In genomic region chr1:58018856-58019255, GRCm38 (mm10) we compare ENCODE assay signal across 8 mouse cellular contexts. TPM values are rescaled to one million over a fixed set of nuclear protein-coding genes. Genes with fewer than 3 reads are reported as not detected.
DNase-seq lines count a peak whose midpoint lies in the region; ATAC-seq and TF ChIP-seq lines count a peak whose summit lies in the region.

Gene Kctd18, minus strand, starts transcription at chr1:58018956.

- no peaks in the 10 kb centered on the region for H3K9me3 ChIP-seq in heart, embryonic 14.5 days (ENCODE audit: control insufficient read depth, low read length)
- no peaks in the 10 kb centered on the region for H3K9me3 ChIP-seq in MEL (replicated peaks; ENCODE audit: insufficient read depth, low read length)
- no peaks in the 10 kb centered on the region for H3K9me3 ChIP-seq in forebrain, embryonic 16.5 days (ENCODE audit: control insufficient read depth, low read length)
- no peaks in the 10 kb centered on the region for H3K9me3 ChIP-seq in limb, embryonic 15.5 days
- no peaks in the 10 kb centered on the region for H3K9me3 ChIP-seq in liver, postnatal 0 days (ENCODE audit: low read length)

- no peak within 1 kb of the TSS for H3K4me3 ChIP-seq in heart, embryonic 14.5 days (ENCODE audit: control insufficient read depth in 1 of 2, insufficient read depth in 1 of 2, low read depth in 1 of 2, low read length in 2 of 2)
- no peak within 1 kb of the TSS for H3K4me3 ChIP-seq in MEL (ENCODE audit: control insufficient read depth in 1 of 2, insufficient read depth in 1 of 2, low read depth in 2 of 2, low read length in 2 of 2)
- no peak within 1 kb of the TSS for H3K4me3 ChIP-seq in forebrain, embryonic 16.5 days (replicated peaks; ENCODE audit: low read length)
- no peak within 1 kb of the TSS for H3K4me3 ChIP-seq in limb, embryonic 15.5 days
- no peak within 1 kb of the TSS for H3K4me3 ChIP-seq in liver, postnatal 0 days (ENCODE audit: low read depth, low read length)
- H3K4me3 ChIP-seq in gastrocnemius, adult 2 months = no peak within 1 kb of the TSS

- no peaks in the 10 kb centered on the region for H3K79me2 ChIP-seq in MEL (ENCODE audit: control insufficient read depth, insufficient read depth, low read length, poor library complexity)

- H3K4me1 ChIP-seq in heart, embryonic 14.5 days (ENCODE audit: control insufficient read depth in 2 of 2, insufficient read depth in 2 of 2, low read length in 2 of 2) = no peaks in the 10 kb centered on the region
- no peaks in the 10 kb centered on the region for H3K4me1 ChIP-seq in MEL (ENCODE audit: control insufficient read depth in 1 of 2, insufficient read depth in 2 of 2, low read length in 2 of 2)
- no peaks in the 10 kb centered on the region for H3K4me1 ChIP-seq in forebrain, embryonic 16.5 days (replicated peaks; ENCODE audit: control insufficient read depth, insufficient read depth, low read length)
- no peaks in the 10 kb centered on the region for H3K4me1 ChIP-seq in limb, embryonic 15.5 days
- no peaks in the 10 kb centered on the region for H3K4me1 ChIP-seq in liver, postnatal 0 days (ENCODE audit: insufficient read depth)

- peaks cover 86% of the 10 kb centered on the region for H3K36me3 ChIP-seq in heart, embryonic 14.5 days (ENCODE audit: control insufficient read depth, insufficient read depth, low read length)
- peaks cover 0 to 50% of the 10 kb centered on the region in 2 experiments; a peak in 2 of 4 replicates for H3K36me3 ChIP-seq in MEL (ENCODE audit: control insufficient read depth in 1 of 2, insufficient read depth in 2 of 2, low read length in 2 of 2)
- H3K36me3 ChIP-seq in forebrain, embryonic 16.5 days (ENCODE audit: control insufficient read depth, insufficient read depth) = no peaks in the 10 kb centered on the region
- peaks cover 48% of the 10 kb centered on the region for H3K36me3 ChIP-seq in limb, embryonic 15.5 days
- peaks cover 29% of the 10 kb centered on the region for H3K36me3 ChIP-seq in liver, postnatal 0 days (replicated peaks; ENCODE audit: insufficient read depth, low read length)

- TF ChIP-seq EP300 in MEL (IDR thresholded peaks at IDR 0.05; ENCODE audit: low read depth in 1 of 2, low read length in 2 of 2) = no peak
- TF ChIP-seq EP300 in liver, postnatal 0 days (IDR thresholded peaks at IDR 0.05; ENCODE audit: low read depth) = no peak

- no peak within 1 kb of the TSS for H3K4me2 ChIP-seq in heart, embryonic 14.5 days (ENCODE audit: low read length)
- H3K4me2 ChIP-seq in forebrain, embryonic 16.5 days (ENCODE audit: low read length) = no peak within 1 kb of the TSS
- no peak within 1 kb of the TSS for H3K4me2 ChIP-seq in limb, embryonic 15.5 days
- no peak within 1 kb of the TSS for H3K4me2 ChIP-seq in liver, postnatal 0 days (ENCODE audit: low read depth, low read length)

- WGBS in heart, embryonic 14.5 days = 96% methylated on average over 7 of the region's 7 CpGs
- 96% methylated on average over 7 of the region's 7 CpGs for whole genome bisulfite sequencing in forebrain, embryonic 16.5 days
- 98% methylated on average over 7 of the region's 7 CpGs for WGBS in limb, embryonic 15.5 days
- WGBS in liver, postnatal 0 days (ENCODE audit: insufficient replicate concordance) = 94% methylated on average over 7 of the region's 7 CpGs

- no peak within 1 kb of the TSS for H3K27ac ChIP-seq in heart, embryonic 14.5 days (replicated peaks in 1 of 2; ENCODE audit: control insufficient read depth in 1 of 2, insufficient read depth in 1 of 2, low read depth in 2 of 2, low read length in 2 of 2)
- no peak within 1 kb of the TSS for H3K27ac ChIP-seq in MEL (ENCODE audit: control insufficient read depth, low read depth, low read length)
- no peak within 1 kb of the TSS for H3K27ac ChIP-seq in forebrain, embryonic 16.5 days (ENCODE audit: low read length)
- no peak within 1 kb of the TSS for H3K27ac ChIP-seq in limb, embryonic 15.5 days
- no peak within 1 kb of the TSS for H3K27ac ChIP-seq in liver, postnatal 0 days (ENCODE audit: low read depth)
- H3K27ac ChIP-seq in gastrocnemius, adult 2 months = no peak within 1 kb of the TSS

- TF ChIP-seq RAD21 in MEL (IDR thresholded peaks at IDR 0.05; ENCODE audit: low read depth, low read length) = no peak

- no peak for ATAC-seq in heart, embryonic 14.5 days (ENCODE audit: insufficient number of reproducible peaks, insufficient read depth, low FRiP score, low read depth)
- ATAC-seq in forebrain, embryonic 16.5 days = no peak
- no peak for ATAC-seq in limb, embryonic 15.5 days (ENCODE audit: insufficient number of reproducible peaks, low FRiP score, low TSS enrichment, low read depth)
- ATAC-seq in liver, postnatal 0 days = no peak

- no peak for TF ChIP-seq POLR2A in MEL (IDR thresholded peaks at IDR 0.05; ENCODE audit: control insufficient read depth in 1 of 2, insufficient read depth in 1 of 2, low read depth in 1 of 2, low read length in 2 of 2, poor library complexity in 1 of 2)

- DNase-seq in heart, postnatal 14 days = no peak
- no peak for DNase-seq in MEL (ENCODE audit: low read depth, low spot score)
- DNase-seq in liver, postnatal 0 days = no peak
- DNase-seq in gastrocnemius, adult 2 months = no peak
- no peak for DNase-seq in embryo, embryonic 9.5 days (ENCODE audit: extremely low spot score)

- no peaks in the 10 kb centered on the region for H3K27me3 ChIP-seq in heart, embryonic 14.5 days (ENCODE audit: control insufficient read depth, insufficient read depth, low read length)
- no peaks in the 10 kb centered on the region for H3K27me3 ChIP-seq in MEL (ENCODE audit: control insufficient read depth in 1 of 2, insufficient read depth in 2 of 2, low read length in 2 of 2)
- no peaks in the 10 kb centered on the region for H3K27me3 ChIP-seq in forebrain, embryonic 16.5 days (replicated peaks; ENCODE audit: control insufficient read depth, insufficient read depth, low read length)
- H3K27me3 ChIP-seq in limb, embryonic 15.5 days = no peaks in the 10 kb centered on the region
- no peaks in the 10 kb centered on the region for H3K27me3 ChIP-seq in liver, postnatal 0 days (ENCODE audit: insufficient read depth, low read length)

- no peak for TF ChIP-seq CTCF in MEL (IDR thresholded peaks at IDR 0.05 in 2 of 3, conservative IDR thresholded peaks at IDR 0.05 in 1 of 3; ENCODE audit: control insufficient read depth in 1 of 3, insufficient read depth in 1 of 3, low read depth in 2 of 3, low read length in 3 of 3, poor library complexity in 1 of 3, severe bottlenecking in 1 of 3)
- no peak for TF ChIP-seq CTCF in liver, postnatal 0 days (IDR thresholded peaks at IDR 0.05; ENCODE audit: low read depth)
- no peak for TF ChIP-seq CTCF in gastrocnemius, adult 2 months (IDR thresholded peaks at IDR 0.05)

- intact Hi-C loops in heart, postnatal 14 days (cut with DNase I) = no loop called here
- intact Hi-C loops in gastrocnemius, adult 2 months (cut with DNase I) = no loop called here

- H3K9ac ChIP-seq in heart, embryonic 14.5 days (ENCODE audit: low read length) = no peak within 1 kb of the TSS
- H3K9ac ChIP-seq in MEL (ENCODE audit: control insufficient read depth, low read depth, low read length, poor library complexity, severe bottlenecking) = no peak within 1 kb of the TSS
- no peak within 1 kb of the TSS for H3K9ac ChIP-seq in forebrain, embryonic 16.5 days (replicated peaks; ENCODE audit: low read depth, low read length)
- no peak within 1 kb of the TSS for H3K9ac ChIP-seq in limb, embryonic 15.5 days
- H3K9ac ChIP-seq in liver, postnatal 0 days (replicated peaks) = no peak within 1 kb of the TSS

TF ChIP-seq in MEL, 35 proteins besides CTCF, POLR2A, EP300 and RAD21:
- TF ChIP-seq GABPA (IDR thresholded peaks at IDR 0.05; ENCODE audit: low read depth, low read length) (no peak), POLR2AphosphoS5 (IDR thresholded peaks at IDR 0.05; ENCODE audit: borderline replicate concordance, low read depth, low read length) (no peak), ETS1 (IDR thresholded peaks at IDR 0.05; ENCODE audit: low read depth, low read length) (no peak), RCOR1 (IDR thresholded peaks at IDR 0.05; ENCODE audit: low read depth, low read length) (no peak), ZMIZ1 (IDR thresholded peaks at IDR 0.05; ENCODE audit: low read depth, low read length) (no peak), MAX (IDR thresholded peaks at IDR 0.05; ENCODE audit: low read length) (no peak), POLR2AphosphoS2 (IDR thresholded peaks at IDR 0.05; ENCODE audit: low read length) (no peak), ELF1 (IDR thresholded peaks at IDR 0.05; ENCODE audit: low read depth, low read length) (no peak), MYB (IDR thresholded peaks at IDR 0.05; ENCODE audit: low read depth, low read length) (no peak), HCFC1 (IDR thresholded peaks at IDR 0.05; ENCODE audit: low read depth, low read length) (no peak), JUND (IDR thresholded peaks at IDR 0.05; ENCODE audit: low read depth, low read length) (no peak), UBTF (IDR thresholded peaks at IDR 0.05; ENCODE audit: borderline replicate concordance, insufficient read depth, low read depth, low read length) (no peak), MAFK (IDR thresholded peaks at IDR 0.05; ENCODE audit: borderline replicate concordance, low read depth, low read length) (no peak), ZNF384 (IDR thresholded peaks at IDR 0.05; ENCODE audit: low read depth, low read length) (no peak), USF1 (IDR thresholded peaks at IDR 0.05; ENCODE audit: low read depth, low read length) (no peak), KAT2A (conservative IDR thresholded peaks at IDR 0.05; ENCODE audit: low read depth, low read length) (no peak), TBP (IDR thresholded peaks at IDR 0.05; ENCODE audit: low read depth, low read length) (no peak), MYC (IDR thresholded peaks at IDR 0.05; ENCODE audit: low read depth, low read length) (no peak), TAL1 (IDR thresholded peaks at IDR 0.05; ENCODE audit: low read length) (no peak)

RNA-seq across cellular contexts. Expression of gene Kctd18, which starts in this region (rescaled TPM):
- polyA plus RNA-seq in heart, embryonic 14.5 days (2014; fragmentation: Nextera tagmentation; extraction: Ambion mirVana) = 11.1 and 11.3 TPM in 2 replicates
- total RNA-seq in heart, postnatal 14 days (2021) = 1 to 10 TPM; 6.4 to 7.2 TPM
- total RNA-seq in MEL (2012; rRNA removed) = 9.5 and 11.1 TPM in 2 replicates
- 10 to 100 TPM in 1 of 2 experiments, not detected in 1; 12.6 TPM for polyA plus RNA-seq in MEL (2012; ENCODE audit: insufficient read depth in 1 of 2, insufficient read length in 2 of 2, low read depth in 1 of 2, low replicate concordance in 2 of 2, missing spikeins in 1 of 2)
- 31.5 and 33.7 TPM in 2 replicates for polyA plus RNA-seq in forebrain, embryonic 16.5 days (2015; fragmentation: Nextera tagmentation; extraction: Ambion mirVana)
- polyA plus RNA-seq in limb, embryonic 15.5 days (2015; fragmentation: Nextera tagmentation; extraction: Ambion mirVana) = 20.5 and 22.3 TPM in 2 replicates
- polyA plus RNA-seq in liver, postnatal 0 days (2015; fragmentation: Nextera tagmentation; extraction: Ambion mirVana) = 3.6 and 3.7 TPM in 2 replicates
- total RNA-seq in gastrocnemius, adult 2 months (2021) = 1 to 10 TPM; 5.7 to 7.0 TPM
